8 mouse cellular contexts compared by ENCODE assay signal in genomic region chr7:45509912-45510787, GRCm38 (mm10). TPM values are rescaled to one million over a fixed set of nuclear protein-coding genes. Genes with fewer than 3 reads are reported as not detected.
DNase-seq lines count a peak whose midpoint lies in the region; ATAC-seq and TF ChIP-seq lines count a peak whose summit lies in the region.

TSS of gene Nucb1 (minus strand) at chr7:45510406.

- under 1% methylated on average over 44 of the region's 44 CpGs for WGBS in forebrain, embryonic 13.5 days
- under 1% methylated on average over 44 of the region's 44 CpGs for WGBS in large intestine, adult 2 months
- under 1% methylated on average over 44 of the region's 44 CpGs for WGBS in liver, postnatal 0 days (ENCODE audit: insufficient replicate concordance)
- under 1% methylated on average over 44 of the region's 44 CpGs for WGBS in neural tube, embryonic 14.5 days

- peak within 1 kb of the TSS; percentile 68 for H3K27ac ChIP-seq in forebrain, embryonic 13.5 days
- H3K27ac ChIP-seq in liver, postnatal 0 days (ENCODE audit: low read depth): peak within 1 kb of the TSS; percentile 92
- H3K27ac ChIP-seq in neural tube, embryonic 14.5 days (ENCODE audit: low read depth, low read length): peak within 1 kb of the TSS; percentile 8

- peak within 1 kb of the TSS; percentile 89 for H3K4me3 ChIP-seq in E14TG2a.4 (replicated peaks; ENCODE audit: low read length)
- H3K4me3 ChIP-seq in forebrain, embryonic 13.5 days: peak within 1 kb of the TSS; percentile 72
- peak within 1 kb of the TSS; percentile 95 for H3K4me3 ChIP-seq in liver, postnatal 0 days (ENCODE audit: low read depth, low read length)
- H3K4me3 ChIP-seq in neural tube, embryonic 14.5 days (ENCODE audit: low read depth, low read length): peak within 1 kb of the TSS; percentile 68

- intact Hi-C loops in heart, postnatal 10 days (cut with DNase I): no loop called here

- no peaks in the 10 kb centered on the region for H3K27me3 ChIP-seq in E14TG2a.4 (ENCODE audit: insufficient read depth, low read length)
- no peaks in the 10 kb centered on the region for H3K27me3 ChIP-seq in forebrain, embryonic 13.5 days
- H3K27me3 ChIP-seq in liver, postnatal 0 days (ENCODE audit: insufficient read depth, low read length): no peaks in the 10 kb centered on the region
- H3K27me3 ChIP-seq in neural tube, embryonic 14.5 days (ENCODE audit: control insufficient read depth, insufficient read depth, low read length): no peaks in the 10 kb centered on the region

- peak within 1 kb of the TSS; percentile 88 for H3K9ac ChIP-seq in forebrain, embryonic 13.5 days
- H3K9ac ChIP-seq in liver, postnatal 0 days (replicated peaks): peak within 1 kb of the TSS; percentile 94
- peak within 1 kb of the TSS; percentile 76 for H3K9ac ChIP-seq in neural tube, embryonic 14.5 days (replicated peaks; ENCODE audit: low read depth, low read length)

- peak within 1 kb of the TSS; percentile 88 for H3K4me2 ChIP-seq in forebrain, embryonic 13.5 days
- H3K4me2 ChIP-seq in liver, postnatal 0 days (ENCODE audit: low read depth, low read length): peak within 1 kb of the TSS; percentile 93
- peak within 1 kb of the TSS; percentile 97 for H3K4me2 ChIP-seq in neural tube, embryonic 14.5 days (ENCODE audit: low read depth, low read length)

- peak; percentile 93 for DNase-seq in c-Kit-positive CD71-positive TER-119-positive erythroid progenitor cells, embryonic 14.5 days (ENCODE audit: low spot score)
- DNase-seq in heart, postnatal 10 days: peak; percentile 95
- peak; percentile 87 for DNase-seq in large intestine, adult 2 months (ENCODE audit: low read depth, low spot score)
- peak; percentile 94 for DNase-seq in liver, postnatal 0 days
- DNase-seq in testis, postnatal 10 days (ENCODE audit: low spot score): peak; percentile 94

- peaks cover 36% of the 10 kb centered on the region for H3K36me3 ChIP-seq in E14TG2a.4 (ENCODE audit: insufficient read depth, low read length)
- H3K36me3 ChIP-seq in forebrain, embryonic 13.5 days (ENCODE audit: poor library complexity, severe bottlenecking): peaks cover 17% of the 10 kb centered on the region
- peaks cover 17% of the 10 kb centered on the region; the same call in 1 of the 2 replicates for H3K36me3 ChIP-seq in liver, postnatal 0 days (replicated peaks; ENCODE audit: insufficient read depth, low read length)
- no peaks in the 10 kb centered on the region for H3K36me3 ChIP-seq in neural tube, embryonic 14.5 days (ENCODE audit: control insufficient read depth, insufficient read depth, low read length)

- peaks cover 42% of the 10 kb centered on the region for H3K4me1 ChIP-seq in E14TG2a.4 (replicated peaks; ENCODE audit: low read depth, low read length)
- H3K4me1 ChIP-seq in forebrain, embryonic 13.5 days: peaks cover 15% of the 10 kb centered on the region
- H3K4me1 ChIP-seq in liver, postnatal 0 days (ENCODE audit: insufficient read depth): peaks cover 26% of the 10 kb centered on the region
- peaks cover 10% of the 10 kb centered on the region for H3K4me1 ChIP-seq in neural tube, embryonic 14.5 days (ENCODE audit: control insufficient read depth, insufficient read depth, low read length)

- H3K9me3 ChIP-seq in E14TG2a.4 (ENCODE audit: low read length): no peaks in the 10 kb centered on the region
- H3K9me3 ChIP-seq in forebrain, embryonic 13.5 days (replicated peaks): no peaks in the 10 kb centered on the region
- no peaks in the 10 kb centered on the region for H3K9me3 ChIP-seq in liver, postnatal 0 days (ENCODE audit: low read length)
- H3K9me3 ChIP-seq in neural tube, embryonic 14.5 days (ENCODE audit: control insufficient read depth, low read length): no peaks in the 10 kb centered on the region

- no peak for TF ChIP-seq CTCF in E14TG2a.4 (conservative IDR thresholded peaks at IDR 0.05; ENCODE audit: low read length)
- no peak; the same call in 1 of the 2 replicates for TF ChIP-seq CTCF in liver, postnatal 0 days (IDR thresholded peaks at IDR 0.05; ENCODE audit: low read depth)

- peak; percentile 94 for ATAC-seq in forebrain, embryonic 13.5 days
- peak; percentile 88 for ATAC-seq in liver, postnatal 0 days
- ATAC-seq in neural tube, embryonic 14.5 days (ENCODE audit: low read depth): peak; percentile 92

- peak; percentile 63 for TF ChIP-seq EP300 in liver, postnatal 0 days (IDR thresholded peaks at IDR 0.05; ENCODE audit: low read depth)

RNA-seq across cellular contexts. Expression of gene Nucb1, which starts in this region (rescaled TPM):
- polyA plus RNA-seq in forebrain, embryonic 13.5 days (2015; fragmentation: Nextera tagmentation; extraction: Ambion mirVana): 73.2 and 85.4 TPM in 2 replicates
- 100 to 1,000 TPM; 144 to 151 TPM for total RNA-seq in heart, postnatal 10 days (2021)
- polyA plus RNA-seq in large intestine, adult 2 months (2012; rRNA removed): 384 and 422 TPM in 2 replicates
- 91.5 and 103 TPM in 2 replicates for polyA plus RNA-seq in liver, postnatal 0 days (2015; fragmentation: Nextera tagmentation; extraction: Ambion mirVana)
- 115 and 134 TPM in 2 replicates for polyA plus RNA-seq in neural tube, embryonic 14.5 days (2014; fragmentation: Nextera tagmentation; extraction: Ambion mirVana)

Comparison
In these comparisons a context has a peak if more than half of its experiments do, and no peak if none do; other contexts are left out.
1. Peak in every context shown above with its lines: DNase-seq, ATAC-seq, H3K4me3 ChIP-seq and H3K27ac ChIP-seq.
2. H3K27ac ChIP-seq: peak in every context shown above with its lines; median percentile 92 in liver, postnatal 0 days; 68 in forebrain, embryonic 13.5 days; 8 in neural tube, embryonic 14.5 days.